Mouse (Mus musculus) midbrain, postnatal 0 days (tissue): ENCODE results near the gene Lrrc52. TPM values are rescaled to one million over a fixed set of nuclear protein-coding genes. Genes with fewer than 3 reads are reported as not detected.

Source experiments
- ATAC-seq: fragments of 200-750 bp; cut with Nextera tagmentation; 2 replicates; pipeline ENCODE4 v1.8.0; 2017; ENCODE audit warnings: moderate number of reproducible peaks, mild to moderate bottlenecking, moderate TSS enrichment, moderate library complexity; ENCODE audit not compliant: low FRiP score
- DNase-seq: peaks from one replicate; pipeline ENCODE4 v3.0.0-alpha.2; 2015; ENCODE audit warnings: low spot score
- H3K27ac ChIP-seq: fragments of 300-500 bp; sonication (generic); 2 replicates; pipeline ENCODE4 v1.5.1; 2014; ENCODE audit warnings: low read depth, mild to moderate bottlenecking, low read length, mixed read lengths
- H3K27me3 ChIP-seq: fragments of 300-500 bp; sonication (generic); 2 replicates; pipeline ENCODE4 v1.6.1; 2014; ENCODE audit warnings: low read length, control low read depth, mixed read lengths; ENCODE audit not compliant: insufficient read depth
- H3K36me3 ChIP-seq: fragments of 300-500 bp; sonication (generic); 2 replicates; pipeline ENCODE4 v1.6.1; 2014; ENCODE audit warnings: low read length, control low read depth, mixed read lengths; ENCODE audit not compliant: insufficient read depth
- H3K4me1 ChIP-seq: fragments of 300-500 bp; sonication (generic); 2 replicates; pipeline ENCODE4 v1.6.1; 2014; ENCODE audit warnings: mild to moderate bottlenecking, control low read depth, antibody characterized with exemption, low read length, mixed read lengths; ENCODE audit not compliant: insufficient read depth
- H3K4me2 ChIP-seq: fragments of 300-500 bp; sonication (generic); 2 replicates; pipeline ENCODE4 v1.6.1; 2014; ENCODE audit warnings: low read depth, mild to moderate bottlenecking, low read length, mixed read lengths; ENCODE audit not compliant: poor library complexity, severe bottlenecking
- H3K4me3 ChIP-seq: fragments of 300-500 bp; sonication (generic); 2 replicates; pipeline ENCODE4 v1.5.1; 2014; ENCODE audit warnings: low read depth, mild to moderate bottlenecking, low read length, moderate library complexity
- H3K9ac ChIP-seq: fragments of 300-500 bp; sonication (generic); replicated peaks from 2 replicates; pipeline ENCODE4 v1.6.1; 2014; ENCODE audit warnings: mild to moderate bottlenecking, low read length, moderate library complexity, mixed read lengths; ENCODE audit not compliant: poor library complexity, severe bottlenecking
- H3K9me3 ChIP-seq: fragments of 300-500 bp; sonication (generic); 2 replicates; pipeline ENCODE4 v1.6.1; 2016; ENCODE audit warnings: low read length, control low read depth
- CTCF ChIP-seq: IDR thresholded peaks from 2 replicates; pipeline ENCODE4 v1.5.1; 2016; ENCODE audit warnings: antibody characterized with exemption, mild to moderate bottlenecking
- WGBS: fragments of 180-500 bp; shearing (Covaris S2); extraction: QIAGEN DNeasy Blood & Tissue Kit; methylation state at CpG from one replicate; pipeline ENCODE4 v1.1.7; 2014; 5-methylcytosine and 5-hydroxymethylcytosine counted together
- polyA plus RNA-seq: library from polyadenylated mRNA; unstranded; fragments of >200 nt; fragmentation: Nextera tagmentation; extraction: Ambion mirVana; gene quantifications from 2 replicates; pipeline ENCODE4 v1.2.1, GENCODE M21; 2015
- total RNA-seq: library from RNA; depleted of rRNA; stranded (reverse); fragments of >200 nt; gene quantifications from 2 replicates; pipeline ENCODE4 v1.2.3, GENCODE M21; 2014

Lrrc52 gene
- total and polyA plus RNA-seq, 2 experiments from 2014 or later: not detected

GRCm38 (mm10) chr1:167467916-167468315 lies 1.3 kb upstream of the Lrrc52 start:
- Histone ChIP-seq H3K27me3 (no peaks in the 10 kb centered on the region), H3K9ac (no peak overlapping the region), H3K27ac (no peak overlapping the region), H3K9me3 (no peaks in the 10 kb centered on the region), H3K36me3 (no peaks in the 10 kb centered on the region), H3K4me2 (no peak overlapping the region), H3K4me3 (no peak overlapping the region), H3K4me1 (no peaks in the 10 kb centered on the region)
- TF ChIP-seq CTCF: no peak
- 69% methylated on average over 5 of the region's 5 CpGs for WGBS
- no peak for ATAC-seq
- DNase-seq: peak; percentile 34

GRCm38 (mm10) chr1:167457311-167457710 lies 9.3 kb downstream of the Lrrc52 start:
- Histone ChIP-seq H3K36me3 (no peaks in the 10 kb centered on the region), H3K4me3 (no peak overlapping the region), H3K9ac (no peak overlapping the region), H3K9me3 (no peaks in the 10 kb centered on the region), H3K4me2 (no peak overlapping the region), H3K4me1 (no peaks in the 10 kb centered on the region), H3K27ac (no peak overlapping the region), H3K27me3 (no peaks in the 10 kb centered on the region)
- DNase-seq (no peak), ATAC-seq (no peak)
- 78% methylated on average over 3 of the region's 3 CpGs for WGBS
- no peak for TF ChIP-seq CTCF

GRCm38 (mm10) chr1:167453048-167453447 lies 13.5 kb downstream of the Lrrc52 start:
- Histone ChIP-seq H3K27ac (no peak overlapping the region), H3K4me2 (no peak overlapping the region), H3K9ac (no peak overlapping the region), H3K4me3 (no peak overlapping the region), H3K9me3 (no peaks in the 10 kb centered on the region), H3K27me3 (no peaks in the 10 kb centered on the region), H3K36me3 (no peaks in the 10 kb centered on the region), H3K4me1 (no peaks in the 10 kb centered on the region)
- ATAC-seq: no peak
- 87% methylated on average over 3 of the region's 3 CpGs for WGBS
- no peak for TF ChIP-seq CTCF
- no peak for DNase-seq

- no peak overlapping the region for H3K4me2 ChIP-seq
- H3K36me3 ChIP-seq: no peaks in the 10 kb centered on the region
- ATAC-seq (no peak), DNase-seq (no peak)
- H3K4me3 ChIP-seq: no peak overlapping the region
- TF ChIP-seq CTCF: no peak
- no peak overlapping the region for H3K27ac ChIP-seq
- WGBS: 72% methylated on average over 6 of the region's 6 CpGs
- no peaks in the 10 kb centered on the region for H3K4me1 ChIP-seq
- no peak overlapping the region for H3K9ac ChIP-seq
- no peaks in the 10 kb centered on the region for H3K27me3 ChIP-seq
- H3K9me3 ChIP-seq: no peaks in the 10 kb centered on the region
Measured at GRCm38 (mm10) chr1:167452456-167452855, 14.1 kb downstream of the Lrrc52 start.

- TF ChIP-seq CTCF: no peak
- Histone ChIP-seq H3K4me2 (no peak overlapping the region), H3K4me1 (no peaks in the 10 kb centered on the region), H3K27me3 (no peaks in the 10 kb centered on the region), H3K4me3 (no peak overlapping the region), H3K9me3 (no peaks in the 10 kb centered on the region), H3K9ac (no peak overlapping the region), H3K36me3 (no peaks in the 10 kb centered on the region), H3K27ac (no peak overlapping the region)
- WGBS: 33% methylated on average over 7 of the region's 7 CpGs
- ATAC-seq: no peak
- no peak for DNase-seq
Measured at GRCm38 (mm10) chr1:167448598-167448997, 18.0 kb downstream of the Lrrc52 start.

GRCm38 (mm10) chr1:167448088-167448487 lies 18.5 kb downstream of the Lrrc52 start:
- no peak overlapping the region for H3K9ac ChIP-seq
- H3K36me3 ChIP-seq: no peaks in the 10 kb centered on the region
- DNase-seq (peak; percentile 29), ATAC-seq (no peak)
- no peaks in the 10 kb centered on the region for H3K4me1 ChIP-seq
- WGBS: 74% methylated on average over 6 of the region's 6 CpGs
- H3K4me3 ChIP-seq: no peak overlapping the region
- H3K27ac ChIP-seq: no peak overlapping the region
- H3K27me3 ChIP-seq: no peaks in the 10 kb centered on the region
- no peaks in the 10 kb centered on the region for H3K9me3 ChIP-seq
- TF ChIP-seq CTCF: peak; percentile 51
- no peak overlapping the region for H3K4me2 ChIP-seq

- Histone ChIP-seq H3K4me3 (no peak overlapping the region), H3K27ac (no peak overlapping the region), H3K36me3 (no peaks in the 10 kb centered on the region), H3K9ac (no peak overlapping the region), H3K4me1 (no peaks in the 10 kb centered on the region), H3K4me2 (no peak overlapping the region), H3K27me3 (no peaks in the 10 kb centered on the region), H3K9me3 (no peaks in the 10 kb centered on the region)
- ATAC-seq (no peak), DNase-seq (no peak)
- no peak for TF ChIP-seq CTCF
- WGBS: 84% methylated on average over 6 of the region's 6 CpGs
Measured at GRCm38 (mm10) chr1:167446516-167446915, 20.1 kb downstream of the Lrrc52 start.
